Mouse (Mus musculus) hindbrain, embryonic 11.5 days (tissue): ENCODE results near the gene Pakap. TPM values are rescaled to one million over a fixed set of nuclear protein-coding genes. Genes with fewer than 3 reads are reported as not detected.

Source experiments
- ATAC-seq: fragments of 200-750 bp; cut with Nextera tagmentation; 2 replicates; pipeline ENCODE4 v1.8.0; 2017; ENCODE audit warnings: mild to moderate bottlenecking, moderate TSS enrichment, moderate library complexity; ENCODE audit not compliant: low FRiP score
- DNase-seq: peaks from one replicate; pipeline ENCODE4 v3.0.0-alpha.2; 2015; ENCODE audit warnings: low spot score
- H3K27ac ChIP-seq: fragments of 300-500 bp; sonication (generic); 2 replicates; pipeline ENCODE4 v1.5.1; 2014; ENCODE audit warnings: mild to moderate bottlenecking, low read depth, low read length
- H3K27me3 ChIP-seq: fragments of 300-500 bp; sonication (generic); 2 replicates; pipeline ENCODE4 v1.6.1; 2014; ENCODE audit warnings: mild to moderate bottlenecking, low read length, moderate library complexity, mixed read lengths; ENCODE audit not compliant: control insufficient read depth, insufficient read depth
- H3K36me3 ChIP-seq: fragments of 300-500 bp; sonication (generic); 2 replicates; pipeline ENCODE4 v1.6.1; 2014; ENCODE audit warnings: mild to moderate bottlenecking, low read length, moderate library complexity, mixed read lengths; ENCODE audit not compliant: control insufficient read depth, insufficient read depth
- H3K4me1 ChIP-seq: fragments of 300-500 bp; sonication (generic); replicated peaks from 2 replicates; pipeline ENCODE4 v1.6.1; 2014; ENCODE audit warnings: low read length, mixed read lengths; ENCODE audit not compliant: control insufficient read depth, insufficient read depth
- H3K4me2 ChIP-seq: fragments of 300-500 bp; sonication (generic); replicated peaks from 2 replicates; pipeline ENCODE4 v1.6.1; 2014; ENCODE audit warnings: mild to moderate bottlenecking, low read depth, low read length
- H3K4me3 ChIP-seq: fragments of 300-500 bp; sonication (generic); 2 replicates; pipeline ENCODE4 v1.5.1; 2014; ENCODE audit warnings: low read depth, low read length
- H3K9ac ChIP-seq: fragments of 300-500 bp; sonication (generic); 2 replicates; pipeline ENCODE4 v1.6.1; 2014; ENCODE audit warnings: low read depth, low read length
- H3K9me3 ChIP-seq: fragments of 300-500 bp; sonication (generic); 2 replicates; pipeline ENCODE4 v1.6.1; 2016; ENCODE audit warnings: low read length; ENCODE audit not compliant: control insufficient read depth
- WGBS: fragments of 180-500 bp; shearing (Covaris S2); extraction: QIAGEN DNeasy Blood & Tissue Kit; methylation state at CpG from one replicate; pipeline ENCODE4 v1.1.7; 2014; 5-methylcytosine and 5-hydroxymethylcytosine counted together
- polyA plus RNA-seq: library from polyadenylated mRNA; unstranded; fragments of >200 nt; fragmentation: Nextera tagmentation; extraction: Ambion mirVana; gene quantifications from 2 replicates; pipeline ENCODE4 v1.2.1, GENCODE M21; 2014

Gene Pakap
- polyA plus RNA-seq, 1 experiment from 2014 or later: 24.7 TPM

GRCm38 (mm10) chr4:57856673-57857072 is 288.7 kb downstream of the Pakap start:
- H3K9ac ChIP-seq: no peak overlapping the region
- WGBS: 92% methylated on average over 10 of the region's 10 CpGs
- H3K4me2 ChIP-seq: no peak overlapping the region
- H3K9me3 ChIP-seq: no peaks in the 10 kb centered on the region
- no peak overlapping the region for H3K4me3 ChIP-seq
- H3K27ac ChIP-seq: no peak overlapping the region
- peaks cover 18% of the 10 kb centered on the region; the same call in 1 of the 2 replicates for H3K36me3 ChIP-seq
- ATAC-seq (no peak), DNase-seq (no peak)
- H3K4me1 ChIP-seq: no peaks in the 10 kb centered on the region
- H3K27me3 ChIP-seq: no peaks in the 10 kb centered on the region

DNA sequence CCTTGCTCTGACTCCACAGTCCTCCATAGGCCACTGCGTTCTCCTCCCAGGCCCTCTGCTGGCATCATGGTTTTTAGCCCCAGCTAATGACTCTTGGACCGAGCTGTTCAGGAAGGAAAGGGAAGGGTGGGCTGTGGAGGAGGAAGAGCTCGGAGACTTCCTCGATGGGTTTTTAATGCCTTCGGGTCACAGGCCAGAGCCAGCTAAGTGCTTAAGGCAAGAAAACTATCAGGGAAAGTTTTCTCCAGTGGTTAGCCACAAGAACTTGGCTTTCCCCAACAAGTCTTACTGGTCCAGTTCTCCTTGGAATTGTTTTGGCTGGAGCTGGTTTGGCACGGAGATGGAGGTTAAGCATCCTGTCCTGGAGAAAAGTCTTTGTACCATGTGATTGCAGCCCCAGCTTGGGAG is 292.2 kb downstream of the Pakap start:
- H3K4me1 ChIP-seq: no peaks in the 10 kb centered on the region
- no peak for ATAC-seq
- H3K36me3 ChIP-seq: peaks cover 17% of the 10 kb centered on the region; the same call in 1 of the 2 replicates
- H3K27ac ChIP-seq: no peak overlapping the region
- no peak overlapping the region for H3K9ac ChIP-seq
- H3K4me3 ChIP-seq: no peak overlapping the region
- no peak for DNase-seq
- WGBS: 89% methylated on average over 6 of the region's 6 CpGs
- no peaks in the 10 kb centered on the region for H3K9me3 ChIP-seq
- H3K4me2 ChIP-seq: no peak overlapping the region
- no peaks in the 10 kb centered on the region for H3K27me3 ChIP-seq

- Histone ChIP-seq H3K36me3 (peaks cover 9% of the 10 kb centered on the region; the same call in 1 of the 2 replicates), H3K4me3 (no peak overlapping the region), H3K4me1 (no peaks in the 10 kb centered on the region), H3K9me3 (no peaks in the 10 kb centered on the region), H3K27ac (no peak overlapping the region), H3K4me2 (no peak overlapping the region), H3K27me3 (no peaks in the 10 kb centered on the region), H3K9ac (no peak overlapping the region)
- ATAC-seq (no peak), DNase-seq (no peak)
- 70% methylated on average over 6 of the region's 6 CpGs for WGBS
Observed at GRCm38 (mm10) chr4:57861166-57861565, 293.2 kb downstream of the Pakap start.

DNA sequence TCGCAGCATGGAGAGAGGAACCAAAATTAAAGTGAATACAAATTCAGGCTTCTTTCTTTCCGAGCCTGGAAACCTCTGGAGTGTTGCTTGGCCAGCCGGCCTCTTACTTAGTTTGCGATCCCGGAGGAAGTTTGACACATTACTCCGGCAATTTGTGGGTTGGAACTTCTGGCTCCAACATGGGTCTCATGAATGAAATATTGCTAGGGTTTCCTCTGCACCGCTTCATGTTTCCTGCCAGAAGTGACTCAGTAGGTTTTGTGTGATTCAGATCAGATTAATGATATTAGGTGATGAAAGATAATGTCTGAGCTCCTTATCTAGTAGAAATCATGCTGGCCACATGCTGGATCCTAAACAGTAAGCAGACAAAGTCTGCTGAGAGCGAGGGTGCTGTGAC is 293.9 kb downstream of the Pakap start:
- Histone ChIP-seq H3K9me3 (no peaks in the 10 kb centered on the region), H3K36me3 (peaks cover 3% of the 10 kb centered on the region; the same call in 1 of the 2 replicates), H3K27me3 (no peaks in the 10 kb centered on the region), H3K27ac (no peak overlapping the region), H3K4me3 (no peak overlapping the region), H3K9ac (no peak overlapping the region), H3K4me1 (no peaks in the 10 kb centered on the region), H3K4me2 (no peak overlapping the region)
- no peak for DNase-seq
- ATAC-seq: no peak
- WGBS: 83% methylated on average over 8 of the region's 8 CpGs

DNA sequence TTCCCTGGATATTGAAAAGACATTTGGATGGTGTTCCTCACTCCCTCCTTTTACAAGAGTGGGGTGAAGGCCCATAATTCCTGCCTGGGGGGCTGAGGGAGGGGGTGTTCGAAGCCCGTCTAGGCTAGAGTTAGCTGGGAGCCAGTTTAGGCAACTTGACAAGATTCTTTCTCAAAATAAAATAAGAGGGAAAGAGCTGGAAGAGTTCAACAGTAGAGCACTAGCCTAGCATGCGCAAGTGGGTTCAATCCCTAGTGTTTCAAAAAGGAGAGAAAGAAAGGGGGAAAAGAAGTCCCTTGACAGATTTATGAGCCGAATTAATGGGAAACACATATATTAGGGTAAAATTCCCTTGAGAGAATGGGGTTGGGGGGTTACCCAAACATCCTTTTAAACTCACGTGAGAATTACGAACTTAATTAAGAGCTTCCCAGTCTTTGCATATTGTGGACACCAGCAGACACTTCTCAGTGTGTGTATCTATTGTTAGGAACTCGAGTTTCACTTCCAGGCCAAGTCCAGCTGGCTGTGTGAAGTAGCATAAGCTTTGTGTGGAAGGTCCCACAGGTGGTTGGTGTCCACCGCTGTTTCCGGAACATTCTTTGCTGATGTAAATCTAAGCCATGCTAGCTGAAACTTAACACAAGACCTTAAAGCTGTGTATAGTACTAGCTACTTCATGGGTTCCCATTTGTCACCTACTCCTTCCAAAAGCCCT is 294.4 kb downstream of the Pakap start:
- H3K4me3 ChIP-seq: no peak overlapping the region
- no peaks in the 10 kb centered on the region for H3K9me3 ChIP-seq
- ATAC-seq: no peak
- WGBS: 83% methylated on average over 9 of the region's 9 CpGs
- no peak for DNase-seq
- no peak overlapping the region for H3K27ac ChIP-seq
- H3K27me3 ChIP-seq: no peaks in the 10 kb centered on the region
- no peak overlapping the region for H3K9ac ChIP-seq
- H3K4me1 ChIP-seq: no peaks in the 10 kb centered on the region
- no peaks in the 10 kb centered on the region for H3K36me3 ChIP-seq
- no peak overlapping the region for H3K4me2 ChIP-seq

DNA sequence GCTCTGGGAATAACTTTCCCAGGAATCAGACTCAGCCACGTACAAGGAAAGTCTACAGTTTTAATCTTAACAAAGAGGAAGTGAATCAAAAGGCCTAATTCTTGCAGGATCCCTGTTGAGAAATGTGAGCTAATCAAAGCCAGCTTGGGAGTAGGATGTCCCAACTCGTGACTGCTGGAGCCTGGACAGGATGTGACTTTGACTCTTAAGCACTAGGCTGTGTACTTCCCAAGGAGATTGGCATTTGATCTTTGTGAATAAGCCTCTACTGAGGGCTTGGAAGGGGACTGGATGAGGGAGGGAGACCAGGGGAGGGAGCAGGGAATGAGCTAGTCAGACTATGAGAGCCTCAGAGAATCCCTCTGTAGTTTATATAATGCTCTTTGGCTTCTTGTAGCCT is 298.1 kb downstream of the Pakap start:
- Histone ChIP-seq H3K27ac (no peak overlapping the region), H3K4me1 (no peaks in the 10 kb centered on the region), H3K9me3 (no peaks in the 10 kb centered on the region), H3K36me3 (no peaks in the 10 kb centered on the region), H3K27me3 (no peaks in the 10 kb centered on the region), H3K9ac (no peak overlapping the region), H3K4me3 (no peak overlapping the region), H3K4me2 (no peak overlapping the region)
- no peak for DNase-seq
- ATAC-seq: no peak
- 35% methylated on average over 2 of the region's 2 CpGs for WGBS

GRCm38 (mm10) chr4:57866990-57867389 is 299.0 kb downstream of the Pakap start:
- no peak overlapping the region for H3K27ac ChIP-seq
- no peak overlapping the region for H3K9ac ChIP-seq
- no peaks in the 10 kb centered on the region for H3K9me3 ChIP-seq
- H3K27me3 ChIP-seq: no peaks in the 10 kb centered on the region
- H3K4me3 ChIP-seq: no peak overlapping the region
- no peaks in the 10 kb centered on the region for H3K36me3 ChIP-seq
- H3K4me1 ChIP-seq: no peaks in the 10 kb centered on the region
- ATAC-seq: no peak
- no peak overlapping the region for H3K4me2 ChIP-seq
- no peak for DNase-seq
- 66% methylated on average over 9 of the region's 9 CpGs for WGBS

GRCm38 (mm10) chr4:57867454-57867853 is 299.5 kb downstream of the Pakap start:
- Histone ChIP-seq H3K27ac (no peak overlapping the region), H3K4me1 (no peaks in the 10 kb centered on the region), H3K27me3 (no peaks in the 10 kb centered on the region), H3K4me3 (no peak overlapping the region), H3K36me3 (no peaks in the 10 kb centered on the region), H3K9ac (no peak overlapping the region), H3K4me2 (no peak overlapping the region), H3K9me3 (no peaks in the 10 kb centered on the region)
- no peak for DNase-seq
- 42% methylated on average over 9 of the region's 10 CpGs for WGBS
- no peak for ATAC-seq

DNA sequence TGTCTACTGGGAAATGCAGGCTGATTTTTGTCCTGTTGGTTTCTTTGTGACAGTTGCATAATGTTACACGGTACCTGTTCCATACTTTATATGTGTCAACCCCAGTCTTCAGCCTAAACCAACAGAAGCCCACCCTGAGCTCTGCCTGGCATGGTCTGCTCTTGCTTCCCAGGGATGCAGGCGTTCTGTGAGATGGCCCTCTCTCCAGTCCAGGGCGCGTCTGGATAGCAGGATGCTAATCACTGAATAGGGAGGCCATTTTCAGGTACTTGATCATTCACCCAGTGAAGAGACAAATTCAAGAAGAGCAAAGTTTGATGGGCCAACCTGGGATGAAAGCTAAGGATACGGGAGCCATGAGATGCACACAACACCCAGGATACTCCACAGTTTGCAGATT is 311.2 kb downstream of the Pakap start:
- ATAC-seq: no peak
- DNase-seq: no peak
- Histone ChIP-seq H3K9ac (no peak overlapping the region), H3K27ac (no peak overlapping the region), H3K27me3 (no peaks in the 10 kb centered on the region), H3K36me3 (no peaks in the 10 kb centered on the region), H3K4me2 (no peak overlapping the region), H3K4me1 (no peaks in the 10 kb centered on the region), H3K4me3 (no peak overlapping the region), H3K9me3 (no peaks in the 10 kb centered on the region)
- 94% methylated on average over 5 of the region's 5 CpGs for WGBS
